Mouse (Mus musculus) midbrain, embryonic 12.5 days (tissue): ENCODE results near the gene Wnt3. TPM values are rescaled to one million over a fixed set of nuclear protein-coding genes. Genes with fewer than 3 reads are reported as not detected.

Experiments
- ATAC-seq: fragments of 200-750 bp; cut with Nextera tagmentation; 2 replicates; pipeline ENCODE4 v1.8.0; 2017; ENCODE audit warnings: low read depth, moderate TSS enrichment, moderate library complexity; ENCODE audit not compliant: low FRiP score
- H3K27ac ChIP-seq: fragments of 300-500 bp; sonication (generic); replicated peaks from 2 replicates; pipeline ENCODE4 v1.5.1; 2016; ENCODE audit warnings: mild to moderate bottlenecking
- H3K27me3 ChIP-seq: fragments of 300-500 bp; sonication (generic); 2 replicates; pipeline ENCODE4 v1.6.1; 2016; ENCODE audit warnings: mild to moderate bottlenecking
- H3K36me3 ChIP-seq: fragments of 300-500 bp; sonication (generic); 2 replicates; pipeline ENCODE4 v1.6.1; 2016
- H3K4me1 ChIP-seq: fragments of 300-500 bp; sonication (generic); 2 replicates; pipeline ENCODE4 v1.6.1; 2016
- H3K4me2 ChIP-seq: fragments of 300-500 bp; sonication (generic); replicated peaks from 2 replicates; pipeline ENCODE4 v1.6.1; 2016; ENCODE audit warnings: mild to moderate bottlenecking, moderate library complexity
- H3K4me3 ChIP-seq: fragments of 300-500 bp; sonication (generic); 2 replicates; pipeline ENCODE4 v1.5.1; 2016; ENCODE audit warnings: mild to moderate bottlenecking
- H3K9ac ChIP-seq: fragments of 300-500 bp; sonication (generic); replicated peaks from 2 replicates; pipeline ENCODE4 v1.6.1; 2016; ENCODE audit warnings: mild to moderate bottlenecking, moderate library complexity
- H3K9me3 ChIP-seq: fragments of 300-500 bp; sonication (generic); 2 replicates; pipeline ENCODE4 v1.6.1; 2016; ENCODE audit warnings: mild to moderate bottlenecking
- WGBS: fragments of 180-500 bp; shearing (Covaris S2); methylation state at CpG from one replicate; pipeline ENCODE4 v1.1.7; 2016; 5-methylcytosine and 5-hydroxymethylcytosine counted together
- polyA plus RNA-seq: library from polyadenylated mRNA; unstranded; fragments of >200 nt; fragmentation: Nextera tagmentation; extraction: Ambion mirVana; gene quantifications from 2 replicates; pipeline ENCODE4 v1.2.1, GENCODE M21; 2016

The Wnt3 gene
- polyA plus RNA-seq, 1 experiment from 2014 or later, result 16.4 TPM

DNA sequence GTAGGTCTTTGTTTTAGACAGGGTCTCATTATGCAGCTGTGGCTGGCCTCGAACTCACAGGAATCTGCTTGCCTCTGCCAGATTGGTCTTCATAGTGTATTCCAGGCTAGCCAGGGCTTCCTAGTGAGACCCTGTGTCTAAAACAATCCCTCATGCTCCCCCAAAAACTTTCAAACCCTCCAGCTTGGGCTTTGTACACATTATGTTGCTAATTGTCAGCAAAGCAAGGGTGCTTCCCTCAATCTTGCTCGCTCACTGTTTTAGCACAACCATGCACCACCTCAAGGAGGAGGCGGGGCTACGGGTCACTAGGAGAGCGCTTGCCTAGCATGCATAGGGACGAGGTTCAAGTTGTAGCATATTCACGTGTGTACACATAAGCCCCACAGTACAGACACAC is 54.9 kb downstream of the Wnt3 start:
- Histone ChIP-seq H3K4me1 (peaks cover 27% of the 10 kb centered on the region), H3K4me2 (no peak overlapping the region), H3K27ac (no peak overlapping the region), H3K27me3 (no peaks in the 10 kb centered on the region), H3K9ac (no peak overlapping the region), H3K4me3 (no peak overlapping the region), H3K36me3 (peaks cover 32% of the 10 kb centered on the region), H3K9me3 (no peaks in the 10 kb centered on the region)
- 86% methylated on average over 7 of the region's 7 CpGs for WGBS
- ATAC-seq, result no peak

DNA sequence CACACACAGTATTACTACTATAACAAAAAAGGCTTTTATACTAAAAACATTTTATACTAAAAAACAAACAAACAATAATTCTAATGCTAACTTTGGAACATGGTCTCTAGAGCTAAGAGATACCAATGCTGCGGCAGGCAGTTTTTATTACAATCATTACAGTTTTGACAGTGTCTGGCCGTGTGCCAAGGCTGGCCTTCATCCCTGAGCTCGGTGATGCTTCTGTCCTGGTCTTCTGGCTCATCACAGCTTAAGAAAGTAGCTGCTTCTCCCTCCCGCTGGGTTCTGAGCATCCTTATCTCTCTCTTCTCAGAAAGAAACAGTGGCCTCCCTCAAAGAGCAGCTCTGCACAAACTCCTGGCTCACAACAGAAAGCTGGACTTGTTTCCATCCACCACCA is 56.0 kb downstream of the Wnt3 start:
- no peak for ATAC-seq
- Histone ChIP-seq H3K27me3 (no peaks in the 10 kb centered on the region), H3K36me3 (peaks cover 23% of the 10 kb centered on the region), H3K27ac (0 out of 2 replicates have a peak overlapping the region, but pooled peaks have one; percentile 35), H3K9ac (no peak overlapping the region), H3K4me2 (no peak overlapping the region), H3K4me1 (peaks cover 27% of the 10 kb centered on the region), H3K4me3 (no peak overlapping the region), H3K9me3 (no peaks in the 10 kb centered on the region)
- 65% methylated on average over 4 of the region's 4 CpGs for WGBS

DNA sequence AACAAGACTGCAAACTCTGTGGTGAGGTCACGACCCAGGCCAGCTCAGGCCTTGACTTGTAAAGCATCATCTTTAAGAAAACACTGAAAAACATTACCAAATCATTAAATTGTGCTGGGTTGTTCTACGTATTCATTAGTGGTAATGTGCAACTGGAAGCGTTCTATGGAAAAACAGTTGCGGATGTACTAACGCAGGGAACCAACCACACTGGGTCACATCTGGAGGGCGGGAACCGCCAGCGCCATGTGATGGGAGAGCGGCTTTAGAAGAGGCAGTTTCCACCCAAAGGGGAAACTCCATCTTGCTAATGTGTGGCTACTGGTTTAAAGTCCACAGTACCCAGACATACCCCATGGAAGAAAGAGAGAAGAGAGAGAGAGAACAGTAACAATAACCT is 56.5 kb downstream of the Wnt3 start:
- Histone ChIP-seq H3K4me3 (no peak overlapping the region), H3K36me3 (peaks cover 23% of the 10 kb centered on the region), H3K4me1 (peaks cover 27% of the 10 kb centered on the region), H3K27ac (peak overlapping the region; percentile 35), H3K9me3 (no peaks in the 10 kb centered on the region), H3K4me2 (no peak overlapping the region), H3K27me3 (no peaks in the 10 kb centered on the region), H3K9ac (no peak overlapping the region)
- WGBS, result 76% methylated on average over 9 of the region's 9 CpGs
- no peak for ATAC-seq

DNA sequence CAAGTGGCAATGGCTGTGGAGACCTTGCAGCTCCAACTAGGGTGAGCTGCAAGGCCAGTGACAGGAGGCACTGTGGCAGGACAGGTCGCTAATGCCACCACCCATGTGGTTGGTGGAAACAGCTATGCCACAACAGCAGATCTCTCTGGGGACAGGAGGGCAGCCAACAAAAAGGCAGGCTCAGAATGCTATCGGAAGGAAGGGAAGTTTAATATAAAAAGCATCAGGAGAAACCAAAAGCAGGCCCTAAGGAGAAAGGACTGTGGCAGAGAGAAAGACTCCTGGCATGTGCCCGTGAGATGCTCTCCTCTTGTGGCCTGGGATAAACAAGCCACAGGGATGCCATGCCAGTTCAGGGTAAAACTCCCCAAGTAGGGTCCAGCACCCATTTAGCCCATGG is 57.8 kb downstream of the Wnt3 start:
- Histone ChIP-seq H3K9me3 (no peaks in the 10 kb centered on the region), H3K27me3 (no peaks in the 10 kb centered on the region), H3K4me2 (no peak overlapping the region), H3K36me3 (peaks cover 14% of the 10 kb centered on the region), H3K27ac (no peak overlapping the region), H3K9ac (no peak overlapping the region), H3K4me3 (no peak overlapping the region), H3K4me1 (peaks cover 27% of the 10 kb centered on the region)
- no peak for ATAC-seq
- WGBS, result 70% methylated on average over 3 of the region's 3 CpGs

DNA sequence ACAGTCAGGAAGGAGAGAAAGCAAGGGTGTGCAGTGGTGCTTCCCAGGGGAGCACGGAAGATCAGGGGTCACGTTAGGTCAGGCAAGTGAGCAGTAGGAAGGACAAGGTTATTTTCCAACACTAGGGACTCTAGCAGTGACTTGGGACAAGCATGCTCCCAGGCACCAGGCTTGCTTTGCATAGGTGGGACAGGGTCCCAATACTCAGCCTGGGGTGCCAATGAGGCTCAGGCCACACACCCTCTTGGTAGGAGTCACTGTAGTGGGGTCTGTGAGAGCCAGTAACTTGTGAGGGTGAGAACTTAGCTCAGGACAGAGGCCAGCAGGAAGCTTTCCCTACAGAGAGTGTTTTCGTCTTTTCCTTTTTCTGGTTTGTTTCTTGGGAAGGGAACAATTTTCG is 58.4 kb downstream of the Wnt3 start:
- Histone ChIP-seq H3K4me1 (peaks cover 27% of the 10 kb centered on the region), H3K27ac (no peak overlapping the region), H3K27me3 (no peaks in the 10 kb centered on the region), H3K9me3 (no peaks in the 10 kb centered on the region), H3K36me3 (peaks cover 9% of the 10 kb centered on the region), H3K4me2 (no peak overlapping the region), H3K9ac (no peak overlapping the region), H3K4me3 (no peak overlapping the region)
- 86% methylated on average over 4 of the region's 4 CpGs for WGBS
- ATAC-seq, result no peak

DNA sequence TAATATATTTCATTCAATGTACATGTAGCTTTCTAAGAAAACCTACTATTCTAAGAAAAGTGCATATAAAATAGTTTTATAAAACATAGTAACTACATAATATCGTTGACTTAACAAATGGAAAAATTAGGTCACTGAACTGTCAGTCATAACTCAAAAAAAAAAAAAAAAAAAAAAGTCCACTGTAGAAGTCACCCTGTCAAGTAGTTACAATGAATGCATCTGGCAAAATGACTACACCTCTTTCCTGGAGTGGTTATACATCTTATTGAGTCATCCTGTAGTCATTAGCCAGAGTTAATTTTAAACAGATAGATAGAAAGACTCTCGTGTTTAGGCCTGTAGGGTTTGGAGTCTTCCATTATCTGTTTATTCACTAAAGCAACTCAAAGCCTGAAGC is 65.0 kb downstream of the Wnt3 start:
- no peaks in the 10 kb centered on the region for H3K27me3 ChIP-seq
- H3K36me3 ChIP-seq, result no peaks in the 10 kb centered on the region; the same call in 1 of the 2 replicates
- H3K4me3 ChIP-seq, result no peak overlapping the region
- 89% methylated on average over 2 of the region's 2 CpGs for WGBS
- no peak overlapping the region for H3K9ac ChIP-seq
- ATAC-seq, result no peak
- no peak overlapping the region for H3K4me2 ChIP-seq
- H3K9me3 ChIP-seq, result no peaks in the 10 kb centered on the region
- H3K27ac ChIP-seq, result no peak overlapping the region
- peaks cover 25% of the 10 kb centered on the region for H3K4me1 ChIP-seq

DNA sequence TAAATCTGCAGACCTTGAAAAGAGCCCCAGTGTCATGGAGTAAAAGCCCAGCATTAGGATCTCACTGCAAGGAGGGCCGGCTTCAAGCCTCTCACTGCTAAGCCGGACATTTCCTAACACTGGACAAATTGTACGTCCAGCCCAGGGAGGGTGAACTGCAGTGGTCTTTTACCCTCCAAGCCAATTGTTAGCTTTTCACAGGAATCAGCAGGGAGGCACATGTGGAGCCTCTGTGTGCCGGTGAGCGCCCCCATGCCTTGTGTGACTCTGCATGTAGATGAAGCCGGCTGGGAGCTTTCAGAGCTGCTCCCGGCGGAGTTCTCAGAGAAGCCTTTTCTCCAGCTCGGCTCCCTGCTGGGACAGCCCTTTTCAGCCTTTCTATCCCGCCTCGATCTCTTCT is 66.9 kb downstream of the Wnt3 start:
- Histone ChIP-seq H3K36me3 (peaks cover 3% of the 10 kb centered on the region; the same call in 1 of the 2 replicates), H3K9me3 (no peaks in the 10 kb centered on the region), H3K4me3 (0 out of 2 replicates have a peak overlapping the region, but pooled peaks have one; percentile 7), H3K9ac (0 out of 2 replicates have a peak overlapping the region, but pooled peaks have one; percentile 24), H3K4me1 (peaks cover 25% of the 10 kb centered on the region), H3K27me3 (no peaks in the 10 kb centered on the region), H3K27ac (peak overlapping the region; percentile 90), H3K4me2 (peak overlapping the region; percentile 41)
- peak; percentile 90 for ATAC-seq
- under 1% methylated on average over 11 of the region's 11 CpGs for WGBS

DNA sequence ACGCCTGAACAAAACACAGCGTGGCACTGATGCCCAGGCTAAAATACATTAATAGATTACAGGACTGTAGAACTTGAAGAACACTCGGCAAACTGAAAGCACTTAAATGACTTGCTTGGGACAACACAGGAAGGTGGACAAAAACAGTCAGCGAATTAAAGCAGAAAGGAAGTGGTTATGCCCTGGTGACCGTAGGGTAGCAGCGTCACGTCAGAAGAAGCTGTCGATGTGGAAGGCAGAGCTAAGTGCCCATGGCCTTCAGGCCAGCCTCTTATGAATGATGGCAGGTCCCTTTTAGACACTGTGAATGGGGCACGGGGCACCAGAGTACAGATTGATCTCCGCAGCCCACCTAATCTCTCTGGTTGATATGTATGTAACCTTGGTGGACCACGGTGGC is 74.3 kb downstream of the Wnt3 start:
- Histone ChIP-seq H3K9me3 (no peaks in the 10 kb centered on the region), H3K27me3 (no peaks in the 10 kb centered on the region), H3K4me2 (no peak overlapping the region), H3K27ac (no peak overlapping the region), H3K9ac (no peak overlapping the region), H3K4me3 (no peak overlapping the region), H3K4me1 (peaks cover 14% of the 10 kb centered on the region), H3K36me3 (peaks cover 8% of the 10 kb centered on the region)
- 90% methylated on average over 11 of the region's 11 CpGs for WGBS
- no peak for ATAC-seq

DNA sequence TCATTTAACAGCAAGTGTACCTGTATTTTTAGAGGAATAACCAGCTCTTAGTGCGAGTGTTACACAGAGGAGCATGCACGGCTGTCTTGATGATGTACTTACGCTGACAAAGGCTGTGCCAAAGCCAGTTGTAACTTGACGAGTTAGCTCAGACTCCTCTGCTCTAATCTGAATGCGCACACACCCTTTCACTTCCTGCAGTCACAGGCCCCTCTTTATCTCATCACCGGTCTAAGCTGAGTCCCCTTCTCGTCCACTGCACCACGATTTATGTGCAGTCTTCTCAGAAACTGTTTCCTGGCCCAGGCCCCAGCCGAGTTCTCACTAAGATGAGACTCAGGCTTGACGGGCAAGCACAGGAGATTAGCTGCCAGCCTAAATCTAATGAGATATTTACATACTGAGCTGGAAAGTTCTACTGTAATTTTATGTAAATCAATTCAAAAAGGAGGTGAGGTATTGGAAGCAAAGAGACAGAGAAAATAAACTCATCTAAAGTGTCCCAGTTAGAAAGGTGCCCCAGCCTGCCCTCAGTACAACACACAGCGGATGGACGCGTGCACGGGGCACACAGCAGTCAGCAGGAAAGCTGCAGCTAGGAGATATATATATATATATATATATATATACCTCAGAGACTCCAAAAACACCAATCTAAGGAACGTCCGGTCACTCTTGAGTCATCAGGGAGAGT is 78.8 kb downstream of the Wnt3 start:
- Histone ChIP-seq H3K4me1 (peaks cover 30% of the 10 kb centered on the region), H3K4me3 (no peak overlapping the region), H3K9me3 (no peaks in the 10 kb centered on the region), H3K36me3 (peaks cover 10% of the 10 kb centered on the region; the same call in 1 of the 2 replicates), H3K4me2 (no peak overlapping the region), H3K9ac (no peak overlapping the region; the same call in 1 of the 2 replicates), H3K27ac (peak overlapping the region; percentile 82), H3K27me3 (no peaks in the 10 kb centered on the region)
- peak; percentile 64; the same call in 1 of the 2 replicates for ATAC-seq
- 36% methylated on average over 16 of the region's 16 CpGs for WGBS

DNA sequence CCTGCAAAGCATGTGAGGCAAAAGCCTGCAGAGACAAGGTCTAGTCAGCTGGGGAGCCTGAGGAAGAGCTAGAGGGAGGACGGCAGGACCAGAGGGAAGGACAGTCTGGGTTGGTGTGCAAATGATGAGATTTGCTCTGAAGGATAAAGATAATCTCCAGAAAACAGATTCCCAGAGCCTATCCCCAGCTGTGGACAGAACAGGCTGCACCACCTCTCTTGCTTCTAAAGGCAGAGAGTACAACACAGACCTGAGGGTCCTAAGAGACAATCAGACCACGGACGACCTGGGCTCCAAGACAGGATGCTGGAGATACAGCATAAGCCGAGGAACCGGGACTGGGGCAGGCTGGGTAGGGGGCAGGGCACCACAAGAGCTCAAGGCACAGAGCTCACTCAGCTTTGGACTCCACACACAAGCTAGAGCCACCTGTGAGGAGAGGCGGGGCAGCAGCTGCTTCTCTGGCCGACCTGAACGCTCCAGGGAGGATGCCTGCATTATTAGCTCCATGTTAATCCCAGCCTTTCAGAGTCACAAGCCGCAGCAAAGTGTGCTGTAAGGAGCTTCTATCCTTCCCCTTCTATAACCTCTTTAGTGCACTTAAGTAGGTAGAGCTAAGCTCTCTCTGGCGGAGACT is 79.5 kb downstream of the Wnt3 start:
- Histone ChIP-seq H3K9me3 (no peaks in the 10 kb centered on the region), H3K27ac (peak overlapping the region; percentile 82), H3K4me2 (peak overlapping the region; percentile 31; the same call in 1 of the 2 replicates)

DNA sequence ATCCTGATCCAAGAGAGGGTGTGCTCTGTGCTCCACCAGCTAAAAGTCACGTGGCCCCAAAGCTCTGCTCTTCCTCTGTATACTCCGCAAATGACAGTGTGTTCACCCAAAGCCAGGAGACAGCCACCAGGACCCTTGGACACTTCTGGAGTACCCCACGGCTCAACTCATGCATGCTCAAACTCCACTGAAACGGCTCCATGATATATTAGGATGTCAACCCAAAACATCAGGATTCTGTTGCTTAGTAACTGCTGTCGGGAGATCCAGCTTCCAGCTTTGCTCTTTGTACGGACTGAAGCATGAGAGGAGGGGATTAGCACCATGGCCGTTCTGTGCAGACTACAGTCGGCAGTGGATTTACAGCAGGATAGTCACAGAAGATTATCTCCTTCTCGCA is 80.3 kb downstream of the Wnt3 start:
- Histone ChIP-seq H3K36me3 (peaks cover 20% of the 10 kb centered on the region; the same call in 1 of the 2 replicates), H3K9me3 (no peaks in the 10 kb centered on the region), H3K4me3 (no peak overlapping the region), H3K27me3 (no peaks in the 10 kb centered on the region), H3K4me2 (peak overlapping the region; percentile 31), H3K4me1 (peaks cover 30% of the 10 kb centered on the region), H3K27ac (peak overlapping the region; percentile 82), H3K9ac (no peak overlapping the region)
- peak; percentile 82 for ATAC-seq
- WGBS, result 15% methylated on average over 9 of the region's 9 CpGs

More for the DNA sequence above, 79.5 kb downstream of the Wnt3 start:
- H3K36me3 ChIP-seq, result peaks cover 17% of the 10 kb centered on the region; the same call in 1 of the 2 replicates
- H3K4me1 ChIP-seq, result peaks cover 30% of the 10 kb centered on the region
- 8% methylated on average over 10 of the region's 10 CpGs for WGBS
- no peak overlapping the region for H3K4me3 ChIP-seq
- ATAC-seq, result peak; percentile 52
- no peaks in the 10 kb centered on the region for H3K27me3 ChIP-seq
- peak overlapping the region; percentile 34; the same call in 1 of the 2 replicates for H3K9ac ChIP-seq

DNA sequence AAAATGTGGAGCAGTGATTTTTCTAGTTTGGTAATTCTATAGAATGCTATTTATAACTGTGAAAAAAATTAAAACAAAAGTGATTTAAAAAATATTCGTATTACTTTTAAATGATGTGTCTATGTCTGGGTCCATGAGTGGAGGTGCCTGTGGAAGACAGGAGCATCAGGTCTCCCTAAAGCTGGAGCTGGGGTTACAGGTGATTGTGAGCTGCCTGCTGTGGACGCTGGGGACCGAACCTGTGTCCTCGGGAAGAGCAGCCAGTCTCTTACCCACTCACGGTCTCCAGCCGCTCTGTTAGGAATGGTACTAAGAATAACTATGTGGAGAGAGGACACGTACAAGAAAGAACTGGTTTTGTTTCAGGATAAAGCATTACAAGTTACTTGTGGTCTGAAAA is 82.7 kb downstream of the Wnt3 start:
- Histone ChIP-seq H3K27ac (no peak overlapping the region), H3K4me1 (peaks cover 44% of the 10 kb centered on the region), H3K9me3 (no peaks in the 10 kb centered on the region), H3K9ac (no peak overlapping the region), H3K4me2 (no peak overlapping the region), H3K27me3 (no peaks in the 10 kb centered on the region), H3K4me3 (no peak overlapping the region), H3K36me3 (peaks cover 35% of the 10 kb centered on the region)
- 94% methylated on average over 7 of the region's 7 CpGs for WGBS
- ATAC-seq, result no peak
